Mouse (Mus musculus) lung, postnatal 0 days (tissue): ENCODE measurements around the gene Pkn2.

Experiments
- CTCF ChIP-seq: IDR thresholded peaks from 2 replicates; pipeline ENCODE4 v1.5.1; 2016; ENCODE audit warnings: antibody characterized with exemption, mild to moderate bottlenecking
- EP300 ChIP-seq: IDR thresholded peaks from 2 replicates; pipeline ENCODE4 v1.6.1; 2016; ENCODE audit warnings: antibody characterized with exemption, mild to moderate bottlenecking, control low read depth

- no peak for TF ChIP-seq CTCF
- no peak for TF ChIP-seq EP300
These were observed 30.2 kb downstream of the Pkn2 start for GRCm38 (mm10) chr3:142851631-142852030.
